Mouse (Mus musculus) embryonic facial prominence, embryonic 14.5 days (tissue): ENCODE data around the gene Slc15a1. TPM values are rescaled to one million over a fixed set of nuclear protein-coding genes. Genes with fewer than 3 reads are reported as not detected.

Experiments used
- ATAC-seq: fragments of 200-750 bp; cut with Nextera tagmentation; 2 replicates; pipeline ENCODE4 v1.8.0; 2017; ENCODE audit warnings: low read depth, moderate number of reproducible peaks, moderate TSS enrichment
- DNase-seq: peaks from one replicate; pipeline ENCODE4 v3.0.0-alpha.2; 2015; ENCODE audit warnings: low spot score
- H3K27ac ChIP-seq: fragments of 300-500 bp; sonication (generic); replicated peaks from 2 replicates; pipeline ENCODE4 v1.5.1; 2014; ENCODE audit warnings: low read depth, mild to moderate bottlenecking, low read length, moderate library complexity
- H3K27me3 ChIP-seq: fragments of 300-500 bp; sonication (generic); replicated peaks from 2 replicates; pipeline ENCODE4 v1.6.1; 2014; ENCODE audit warnings: low read length; ENCODE audit not compliant: control insufficient read depth, insufficient read depth
- H3K36me3 ChIP-seq: fragments of 300-500 bp; sonication (generic); 2 replicates; pipeline ENCODE4 v1.6.1; 2014; ENCODE audit warnings: low read length, mixed read lengths; ENCODE audit not compliant: control insufficient read depth, insufficient read depth
- H3K4me1 ChIP-seq: fragments of 300-500 bp; sonication (generic); 2 replicates; pipeline ENCODE4 v1.6.1; 2014; ENCODE audit warnings: antibody characterized with exemption, low read length; ENCODE audit not compliant: control insufficient read depth, insufficient read depth
- H3K4me2 ChIP-seq: fragments of 300-500 bp; sonication (generic); 2 replicates; pipeline ENCODE4 v1.6.1; 2014; ENCODE audit warnings: low read depth, mild to moderate bottlenecking, low read length, moderate library complexity, mixed read lengths
- H3K4me3 ChIP-seq: fragments of 300-500 bp; sonication (generic); 2 replicates; pipeline ENCODE4 v1.5.1; 2014; ENCODE audit warnings: low read depth, mild to moderate bottlenecking, low read length
- H3K9ac ChIP-seq: fragments of 300-500 bp; sonication (generic); 2 replicates; pipeline ENCODE4 v1.6.1; 2014; ENCODE audit warnings: low read depth, mild to moderate bottlenecking, low read length, moderate library complexity, mixed read lengths
- H3K9me3 ChIP-seq: fragments of 300-500 bp; sonication (generic); 2 replicates; pipeline ENCODE4 v1.6.1; 2016; ENCODE audit warnings: low read length; ENCODE audit not compliant: control insufficient read depth
- WGBS: fragments of 180-500 bp; shearing (Covaris S2); extraction: QIAGEN DNeasy Blood & Tissue Kit; methylation state at CpG from one replicate; pipeline ENCODE4 v1.1.7; 2014; 5-methylcytosine and 5-hydroxymethylcytosine counted together
- polyA plus RNA-seq: library from polyadenylated mRNA; unstranded; fragments of >200 nt; fragmentation: Nextera tagmentation; extraction: Ambion mirVana; gene quantifications from 2 replicates; pipeline ENCODE4 v1.2.1, GENCODE M21; 2014

Slc15a1 gene
- polyA plus RNA-seq, 1 experiment from 2014 or later = 0.54 TPM

GRCm38 (mm10) chr14:121484436-121484835 is 20.6 kb downstream of the Slc15a1 start:
- DNase-seq = no peak
- no peaks in the 10 kb centered on the region for H3K9me3 ChIP-seq
- H3K4me1 ChIP-seq = no peaks in the 10 kb centered on the region
- 81% methylated on average over 3 of the region's 3 CpGs for WGBS
- H3K27me3 ChIP-seq = no peaks in the 10 kb centered on the region
- no peak overlapping the region for H3K4me3 ChIP-seq
- no peak overlapping the region for H3K9ac ChIP-seq
- H3K4me2 ChIP-seq = no peak overlapping the region
- no peak overlapping the region for H3K27ac ChIP-seq
- no peaks in the 10 kb centered on the region for H3K36me3 ChIP-seq
- ATAC-seq = no peak

- no peaks in the 10 kb centered on the region for H3K27me3 ChIP-seq
- no peak overlapping the region for H3K4me2 ChIP-seq
- no peak for DNase-seq
- no peak overlapping the region for H3K27ac ChIP-seq
- H3K9ac ChIP-seq = no peak overlapping the region
- H3K36me3 ChIP-seq = no peaks in the 10 kb centered on the region
- no peaks in the 10 kb centered on the region for H3K9me3 ChIP-seq
- 75% methylated on average over 7 of the region's 7 CpGs for WGBS
- no peak for ATAC-seq
- no peaks in the 10 kb centered on the region for H3K4me1 ChIP-seq
- H3K4me3 ChIP-seq = no peak overlapping the region
These were observed 22.9 kb downstream of the Slc15a1 start for GRCm38 (mm10) chr14:121482181-121482580.

GRCm38 (mm10) chr14:121481591-121481990 is 23.5 kb downstream of the Slc15a1 start:
- no peak overlapping the region for H3K4me2 ChIP-seq
- H3K27me3 ChIP-seq = no peaks in the 10 kb centered on the region
- no peaks in the 10 kb centered on the region for H3K36me3 ChIP-seq
- no peak for DNase-seq
- no peak for ATAC-seq
- 96% methylated on average over 2 of the region's 2 CpGs for WGBS
- no peak overlapping the region for H3K27ac ChIP-seq
- no peaks in the 10 kb centered on the region for H3K9me3 ChIP-seq
- no peaks in the 10 kb centered on the region for H3K4me1 ChIP-seq
- H3K9ac ChIP-seq = no peak overlapping the region
- H3K4me3 ChIP-seq = no peak overlapping the region

GRCm38 (mm10) chr14:121479096-121479495 is 26.0 kb downstream of the Slc15a1 start:
- H3K27ac ChIP-seq = no peak overlapping the region
- H3K9ac ChIP-seq = no peak overlapping the region
- no peak overlapping the region for H3K4me3 ChIP-seq
- no peak overlapping the region for H3K4me2 ChIP-seq
- no peaks in the 10 kb centered on the region for H3K4me1 ChIP-seq
- no peaks in the 10 kb centered on the region for H3K36me3 ChIP-seq
- no peaks in the 10 kb centered on the region for H3K27me3 ChIP-seq
- ATAC-seq (no peak), DNase-seq (no peak)
- H3K9me3 ChIP-seq = no peaks in the 10 kb centered on the region
- WGBS = 78% methylated on average over 3 of the region's 3 CpGs

GRCm38 (mm10) chr14:121477925-121478693 is 26.9 kb downstream of the Slc15a1 start:
- H3K9me3 ChIP-seq = no peaks in the 10 kb centered on the region
- no peak overlapping the region for H3K4me2 ChIP-seq
- H3K4me3 ChIP-seq = no peak overlapping the region
- 78% methylated on average over 14 of the region's 14 CpGs for WGBS
- DNase-seq = no peak
- no peak overlapping the region for H3K27ac ChIP-seq
- no peaks in the 10 kb centered on the region for H3K27me3 ChIP-seq
- H3K4me1 ChIP-seq = no peaks in the 10 kb centered on the region
- no peaks in the 10 kb centered on the region for H3K36me3 ChIP-seq
- H3K9ac ChIP-seq = no peak overlapping the region
- no peak for ATAC-seq

- Histone ChIP-seq H3K9ac (no peak overlapping the region), H3K27me3 (no peaks in the 10 kb centered on the region), H3K36me3 (no peaks in the 10 kb centered on the region), H3K27ac (no peak overlapping the region), H3K9me3 (no peaks in the 10 kb centered on the region), H3K4me2 (no peak overlapping the region), H3K4me3 (no peak overlapping the region), H3K4me1 (no peaks in the 10 kb centered on the region)
- no peak for DNase-seq
- 69% methylated on average over 4 of the region's 4 CpGs for WGBS
- ATAC-seq = no peak
These were observed 31.2 kb downstream of the Slc15a1 start for GRCm38 (mm10) chr14:121473869-121474268.

- DNase-seq = peak; percentile 56
- ATAC-seq = no peak
- no peak overlapping the region for H3K4me3 ChIP-seq
- H3K4me2 ChIP-seq = no peak overlapping the region
- no peaks in the 10 kb centered on the region for H3K4me1 ChIP-seq
- no peak overlapping the region for H3K27ac ChIP-seq
- no peaks in the 10 kb centered on the region for H3K9me3 ChIP-seq
- 70% methylated on average over 11 of the region's 11 CpGs for WGBS
- no peaks in the 10 kb centered on the region for H3K36me3 ChIP-seq
- no peaks in the 10 kb centered on the region for H3K27me3 ChIP-seq
- H3K9ac ChIP-seq = no peak overlapping the region
These were observed 33.4 kb downstream of the Slc15a1 start for GRCm38 (mm10) chr14:121471545-121472121.

GRCm38 (mm10) chr14:121469601-121470000 is 35.5 kb downstream of the Slc15a1 start:
- ATAC-seq = no peak
- Histone ChIP-seq H3K4me1 (no peaks in the 10 kb centered on the region), H3K27ac (no peak overlapping the region), H3K4me2 (no peak overlapping the region), H3K27me3 (no peaks in the 10 kb centered on the region), H3K4me3 (no peak overlapping the region), H3K9ac (no peak overlapping the region), H3K36me3 (no peaks in the 10 kb centered on the region), H3K9me3 (no peaks in the 10 kb centered on the region)
- DNase-seq = no peak

- no peaks in the 10 kb centered on the region for H3K36me3 ChIP-seq
- no peaks in the 10 kb centered on the region for H3K4me1 ChIP-seq
- H3K9me3 ChIP-seq = no peaks in the 10 kb centered on the region
- H3K9ac ChIP-seq = no peak overlapping the region
- no peaks in the 10 kb centered on the region for H3K27me3 ChIP-seq
- WGBS = 95% methylated on average over 6 of the region's 6 CpGs
- no peak overlapping the region for H3K4me2 ChIP-seq
- H3K27ac ChIP-seq = no peak overlapping the region
- no peak for ATAC-seq
- H3K4me3 ChIP-seq = no peak overlapping the region
- DNase-seq = no peak
These were observed 37.4 kb downstream of the Slc15a1 start for GRCm38 (mm10) chr14:121467646-121468045.
